Mouse (Mus musculus) NIH3T3 (cell line): ENCODE measurements at regions not wholly inside any gene's neighbourhood (a gene's known extent, or its start where the extent isn't known, plus 50 kb on each side); places are given as distances from the start of the nearest gene placed in this dataset.

Source experiments
- DNase-seq: peaks from one replicate; pipeline ENCODE4 v3.0.0-alpha.2; 2012; ENCODE audit warnings: low read depth

GRCm38 (mm10) chr16:44630426-44630825, 71.7 kb upstream of the Boc start:
- no peak for DNase-seq

- DNase-seq = no peak
Observed at GRCm38 (mm10) chr16:44629296-44630275, 70.9 kb upstream of the Boc start.

GRCm38 (mm10) chr16:44625871-44626293, 67.2 kb upstream of the Boc start:
- no peak for DNase-seq

- no peak for DNase-seq
Observed at GRCm38 (mm10) chr16:44625108-44625616, 66.5 kb upstream of the Boc start.

GRCm38 (mm10) chr16:44621573-44621972, 62.9 kb upstream of the Boc start:
- DNase-seq = no peak

GRCm38 (mm10) chr16:44620536-44620935, 61.8 kb upstream of the Boc start:
- DNase-seq = no peak

GRCm38 (mm10) chr16:44619476-44620103, 60.9 kb upstream of the Boc start:
- no peak for DNase-seq

- DNase-seq = no peak
Observed at GRCm38 (mm10) chr16:44617041-44617440, 58.3 kb upstream of the Boc start.

- DNase-seq = peak; percentile 61
Observed at GRCm38 (mm10) chr16:44616376-44616775, 57.7 kb upstream of the Boc start.

- peak; percentile 71 for DNase-seq
Observed at GRCm38 (mm10) chr16:44615878-44616206, 57.1 kb upstream of the Boc start.

- peak; percentile 17 for DNase-seq
Observed at GRCm38 (mm10) chr16:44615172-44615877, 56.6 kb upstream of the Boc start.

GRCm38 (mm10) chr16:44614235-44614634, 55.5 kb upstream of the Boc start:
- no peak for DNase-seq

- no peak for DNase-seq
Observed at GRCm38 (mm10) chr16:44612676-44613075, 54.0 kb upstream of the Boc start.

GRCm38 (mm10) chr16:44611525-44611924, 52.8 kb upstream of the Boc start:
- no peak for DNase-seq

- DNase-seq = no peak
Observed at GRCm38 (mm10) chr16:44608586-44608985, 49.9 kb upstream of the Boc start.
